Mouse (Mus musculus) CH12.LX (cell line): Measurements from ENCODE around the gene Rtn3. TPM values are rescaled to one million over a fixed set of nuclear protein-coding genes. Genes with fewer than 3 reads are reported as not detected.

Experiments used
- DNase-seq: peaks from one replicate; pipeline ENCODE4 v3.0.0-alpha.2; 2013; ENCODE audit errors: extremely low read depth
- H3K27ac ChIP-seq: 2 replicates; pipeline ENCODE4 v1.5.1; 2012; ENCODE audit warnings: low read depth, mild to moderate bottlenecking, control low read depth, moderate library complexity; ENCODE audit not compliant: insufficient read depth
- H3K27me3 ChIP-seq: replicated peaks from 2 replicates; pipeline ENCODE3; 2012; ENCODE audit warnings: inconsistent platforms
- H3K36me3 ChIP-seq, 2 experiments: replicated peaks in 1 of 2; 2 replicates each; pipeline versions ENCODE3 to v1.6.1; 2012; ENCODE audit warnings: inconsistent platforms in 1 of 2, low read length in 1 of 2, mild to moderate bottlenecking in 1 of 2, mixed read lengths in 1 of 2, moderate library complexity in 1 of 2; ENCODE audit not compliant: control insufficient read depth in 1 of 2, insufficient read depth in 1 of 2
- H3K4me1 ChIP-seq, 2 experiments: 2 replicates each; pipeline ENCODE4 v1.6.1; 2012; ENCODE audit warnings: inconsistent platforms in 1 of 2, moderate library complexity in 1 of 2; ENCODE audit not compliant: insufficient read depth in 2 of 2, control insufficient read depth in 1 of 2
- H3K4me2 ChIP-seq: 2 replicates; pipeline ENCODE4 v1.6.1; 2012; ENCODE audit warnings: low read depth, mild to moderate bottlenecking, control low read depth; ENCODE audit not compliant: poor library complexity, insufficient read depth, severe bottlenecking
- H3K4me3 ChIP-seq, 3 experiments: fragments of 150-350 bp in 1 of 3; sonication (generic) in 1 of 3; replicated peaks in 1 of 3; 2 replicates each; pipeline versions ENCODE3 to v1.5.1; 2011 to 2012; ENCODE audit warnings: low read depth in 2 of 3, low read length in 2 of 3, mild to moderate bottlenecking in 2 of 3, moderate library complexity in 2 of 3, control low read depth in 1 of 3, improper control_type of control experiment in 1 of 3, inconsistent platforms in 1 of 3, mixed read lengths in 1 of 3; ENCODE audit not compliant: poor library complexity in 1 of 3
- H3K79me2 ChIP-seq: replicated peaks from 2 replicates; pipeline ENCODE4 v1.6.1; 2012; ENCODE audit warnings: mild to moderate bottlenecking, moderate library complexity; ENCODE audit not compliant: control insufficient read depth, poor library complexity, insufficient read depth, severe bottlenecking; ENCODE audit errors: extremely low read depth
- H3K9ac ChIP-seq: 2 replicates; pipeline ENCODE4 v1.6.1; 2012; ENCODE audit warnings: low read depth, mild to moderate bottlenecking, control low read depth, moderate library complexity; ENCODE audit not compliant: insufficient read depth
- H3K9me3 ChIP-seq: replicated peaks from 2 replicates; pipeline ENCODE3; 2012; ENCODE audit warnings: low read length, inconsistent platforms, mixed read lengths
- BHLHE40 ChIP-seq: IDR thresholded peaks from 2 replicates; pipeline ENCODE4 v1.6.1; 2011; ENCODE audit warnings: mild to moderate bottlenecking, low read depth, low read length, improper control_type of control experiment
- CHD2 ChIP-seq: IDR thresholded peaks from 2 replicates; pipeline ENCODE4 v1.6.1; 2011; ENCODE audit warnings: low read length, improper control_type of control experiment
- CTCF ChIP-seq, 2 experiments: IDR thresholded peaks in 1 of 2; conservative IDR thresholded peaks in 1 of 2; 2 replicates each; pipeline ENCODE4 v1.5.1; 2011 to 2012; ENCODE audit warnings: low read depth in 2 of 2, low read length in 2 of 2, improper control_type of control experiment in 1 of 2, inconsistent platforms in 1 of 2, mild to moderate bottlenecking in 1 of 2, moderate library complexity in 1 of 2
- ETS1 ChIP-seq: conservative IDR thresholded peaks from 2 replicates; pipeline ENCODE4 v1.6.1; 2012; ENCODE audit warnings: low read depth, mild to moderate bottlenecking, inconsistent platforms, low read length, improper control_type of control experiment, moderate library complexity
- HCFC1 ChIP-seq: IDR thresholded peaks from 2 replicates; pipeline ENCODE4 v1.6.1; 2012; ENCODE audit warnings: low read depth, mild to moderate bottlenecking, inconsistent platforms, low read length, improper control_type of control experiment
- IRF4 ChIP-seq: IDR thresholded peaks from 2 replicates; pipeline ENCODE4 v1.6.1; 2014; ENCODE audit warnings: low read depth, mild to moderate bottlenecking, inconsistent platforms, low read length, improper control_type of control experiment
- JUN ChIP-seq: IDR thresholded peaks from 2 replicates; pipeline ENCODE4 v1.6.1; 2011; ENCODE audit warnings: low read depth, mild to moderate bottlenecking, low read length, improper control_type of control experiment, moderate library complexity; ENCODE audit not compliant: insufficient read depth
- MAFK ChIP-seq: IDR thresholded peaks from 2 replicates; pipeline ENCODE4 v1.6.1; 2011; ENCODE audit warnings: low read length, improper control_type of control experiment; ENCODE audit not compliant: insufficient replicate concordance
- MAZ ChIP-seq: IDR thresholded peaks from 2 replicates; pipeline ENCODE4 v1.6.1; 2012; ENCODE audit warnings: low read depth, mild to moderate bottlenecking, inconsistent platforms, low read length, improper control_type of control experiment, moderate library complexity
- MYC ChIP-seq: IDR thresholded peaks from 2 replicates; pipeline ENCODE4 v1.6.1; 2011; ENCODE audit warnings: low read depth, mild to moderate bottlenecking, improper control_type of control experiment, low read length
- PAX5 ChIP-seq: IDR thresholded peaks from 2 replicates; pipeline ENCODE4 v1.6.1; 2012; ENCODE audit warnings: low read length, inconsistent platforms, mixed read lengths
- POLR2A ChIP-seq: IDR thresholded peaks from 2 replicates; pipeline ENCODE4 v1.6.1; 2011; ENCODE audit warnings: low read depth, mild to moderate bottlenecking, improper control_type of control experiment, low read length
- POLR2AphosphoS2 ChIP-seq: IDR thresholded peaks from 2 replicates; pipeline ENCODE4 v1.6.1; 2011; ENCODE audit warnings: low read depth, low read length, improper control_type of control experiment
- RAD21 ChIP-seq: IDR thresholded peaks from 2 replicates; pipeline ENCODE4 v1.6.1; 2011; ENCODE audit warnings: low read depth, mild to moderate bottlenecking, low read length, improper control_type of control experiment, moderate library complexity
- SMC3 ChIP-seq: IDR thresholded peaks from 2 replicates; pipeline ENCODE4 v1.6.1; 2011; ENCODE audit warnings: low read depth, low read length, improper control_type of control experiment
- TBP ChIP-seq: conservative IDR thresholded peaks from 2 replicates; pipeline ENCODE4 v1.6.1; 2011; ENCODE audit warnings: low read depth, low read length, improper control_type of control experiment
- TCF12 ChIP-seq: IDR thresholded peaks from 2 replicates; pipeline ENCODE4 v1.6.1; 2014; ENCODE audit warnings: low read depth, mild to moderate bottlenecking, inconsistent platforms, low read length, improper control_type of control experiment
- ZC3H11A ChIP-seq: IDR thresholded peaks from 2 replicates; pipeline ENCODE4 v1.6.1; 2012; ENCODE audit warnings: low read depth, mild to moderate bottlenecking, inconsistent platforms, low read length, improper control_type of control experiment
- ZNF384 ChIP-seq: IDR thresholded peaks from 2 replicates; pipeline ENCODE4 v1.6.1; 2012; ENCODE audit warnings: low read depth, low read length, improper control_type of control experiment, inconsistent platforms
- dilution Hi-C: fragments of 300-500 bp; cut with MboI; formaldehyde crosslinking; loops from 2 replicates; pipeline ENCODE4 v1.14.3; 2020; ENCODE audit warnings: low sequenced_read_pairs; ENCODE audit not compliant: extremely low pct_unique_long_range_greater_than_20kb, extremely low pct_ligation_motif_present
- in situ Hi-C: fragments of 300-500 bp; cut with MboI; formaldehyde crosslinking; loops from 3 replicates; pipeline ENCODE4 v1.14.3; 2019; ENCODE audit warnings: low sequenced_read_pairs, low pct_ligation_motif_present, low pct_unique_long_range_greater_than_20kb, mixed read lengths
- polyA plus RNA-seq: library from polyadenylated mRNA; unstranded; fragments of >175 nt; gene quantifications from 2 replicates; pipeline ENCODE4 v1.2.1, GENCODE M21; 2012; ENCODE audit warnings: low read depth; ENCODE audit not compliant: insufficient read length
- total RNA-seq, 2 experiments: library from RNA; depleted of rRNA; stranded (reverse); fragments of 300-350 nt in 1 of 2; fragments of >200 nt in 1 of 2; gene quantifications; 2 replicates each; pipeline ENCODE4 v1.2.3; 2012 to 2014

The Rtn3 gene
- total and polyA plus RNA-seq, 3 experiments, result 32.7 to 102 (median 39.1) TPM

DNA sequence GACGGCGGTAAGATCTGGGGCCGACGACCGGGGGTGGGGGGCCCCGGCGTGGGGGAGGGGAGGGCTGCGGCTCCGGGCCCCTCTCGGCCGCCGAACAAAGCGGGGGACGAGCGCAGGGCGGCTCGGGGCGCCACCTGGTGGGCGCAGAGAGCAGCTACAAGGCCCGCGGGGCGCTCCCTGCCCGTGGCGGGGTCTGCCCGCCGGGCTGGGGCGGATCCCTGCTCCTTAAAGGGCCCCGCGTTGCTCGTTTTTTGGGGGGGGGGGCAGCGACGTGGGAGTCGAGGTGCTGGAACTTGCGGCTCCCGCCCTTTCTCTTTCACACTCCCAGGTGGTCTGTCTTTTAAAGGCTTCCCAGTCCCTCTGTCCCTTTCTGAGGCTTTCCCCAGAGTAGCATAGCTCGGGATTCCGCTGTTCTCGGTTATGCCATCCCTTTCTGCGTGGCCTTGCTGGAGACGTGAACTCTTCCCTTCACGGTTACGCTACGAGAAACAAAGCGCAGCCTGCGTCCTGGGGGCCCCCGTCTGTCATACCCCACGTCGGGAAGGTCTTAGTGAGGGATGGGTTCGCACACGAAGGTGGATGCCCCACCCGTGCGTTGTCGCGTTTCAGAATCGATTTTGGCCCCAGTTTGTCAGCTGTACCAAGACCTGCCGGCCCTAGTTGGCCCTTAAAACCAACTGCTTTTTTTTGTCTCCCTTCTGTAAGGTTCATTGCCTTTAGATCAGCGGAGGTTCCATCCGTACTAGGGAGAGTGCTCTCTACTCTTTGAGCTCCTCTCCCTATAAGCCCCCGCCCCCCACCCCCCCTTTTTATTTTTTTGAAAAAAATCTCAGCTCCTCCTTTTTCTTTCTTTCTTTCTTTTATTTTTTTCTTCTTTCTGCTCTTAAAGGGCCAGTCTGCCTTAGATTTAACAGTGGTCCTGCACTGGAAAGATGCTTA is 64.9 kb downstream of the Rtn3 start:
- in situ Hi-C loops (loop anchor here (10.0 to 25.0 kb wide), 2 partner anchors 173 to 356 kb away; partner anchors contain the start of genes Macrod1 and Naa40), dilution Hi-C loops (no loop called here)
- peak; percentile 59; the same call in 1 of the 2 replicates for TF ChIP-seq ZNF384
- peak; percentile 30; the same call in 1 of the 2 replicates for TF ChIP-seq MAZ
- TF ChIP-seq CTCF (conservative IDR thresholded peaks at IDR 0.05 in 1 of 2, IDR thresholded peaks at IDR 0.05 in 1 of 2; ENCODE audit: low read depth in 2 of 2, low read length in 2 of 2), result peak in 1 of 2 experiments; percentile 74; a peak in 2 of 4 replicates
- 0 out of 2 replicates have a peak, but pooled peaks have one; percentile 14 for TF ChIP-seq IRF4
- TF ChIP-seq MYC, result no peak
- TF ChIP-seq RAD21, result peak; percentile 50
- 0 out of 2 replicates have a peak, but pooled peaks have one; percentile 22 for TF ChIP-seq TCF12
- TF ChIP-seq CHD2, result no peak
- no peak for TF ChIP-seq JUN
- peak; percentile 8; the same call in 1 of the 2 replicates for TF ChIP-seq BHLHE40
- peak; percentile 60 for TF ChIP-seq SMC3
- no peak for TF ChIP-seq TBP
- 0 out of 2 replicates have a peak, but pooled peaks have one; percentile 10 for TF ChIP-seq ZC3H11A

DNA sequence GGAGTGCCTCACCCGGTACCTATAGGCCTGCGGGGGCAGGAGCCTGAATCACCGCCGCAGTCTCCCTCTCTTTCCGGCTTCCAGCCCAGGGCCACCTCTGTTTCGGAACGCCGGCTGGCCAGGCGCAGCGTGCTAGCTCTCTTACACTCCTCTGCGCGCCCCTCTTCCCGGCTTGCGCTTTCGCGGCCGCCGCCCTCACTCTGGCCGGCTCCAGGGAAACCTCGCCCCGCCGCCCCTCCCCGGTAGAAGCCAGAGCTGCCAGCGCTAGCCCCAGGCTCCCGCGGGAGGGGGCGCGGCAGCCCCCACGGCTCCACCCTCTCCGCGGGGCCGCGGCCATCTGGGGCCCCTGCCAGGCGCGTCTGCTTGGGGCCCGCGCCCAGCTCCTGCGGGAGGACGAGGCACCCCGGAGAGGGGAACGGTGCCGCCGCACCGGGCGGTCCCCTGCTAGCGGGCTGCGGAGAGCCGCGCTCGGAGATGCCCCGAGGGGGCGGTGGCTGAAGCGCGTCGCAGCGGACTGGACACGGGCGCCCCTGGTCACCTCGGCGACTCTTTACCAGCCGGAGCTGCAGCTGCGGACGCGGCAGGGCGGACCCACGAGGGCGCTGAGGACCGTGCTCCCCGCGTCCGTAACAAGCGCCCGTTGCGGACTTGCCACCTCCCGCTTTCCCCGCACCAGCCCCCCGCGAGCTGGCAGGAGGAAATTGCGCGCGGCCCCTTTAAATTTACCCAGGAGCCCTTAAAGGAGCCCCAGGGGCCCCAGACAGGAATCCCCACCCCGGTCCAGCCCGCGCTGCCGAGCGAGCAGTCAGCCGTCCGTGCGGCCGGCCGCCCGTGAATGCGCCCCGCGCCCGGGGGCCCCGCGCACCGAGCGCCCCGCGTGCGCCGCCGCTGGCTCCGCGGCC is 66.0 kb downstream of the Rtn3 start, which contains the start of gene 2700081O15Rik:
Gene 2700081O15Rik (plus strand): TSS at position 792 of the 902 bp plus-strand sequence.
- Histone ChIP-seq H3K79me2 (peaks cover 13% of the 10 kb centered on the region), H3K4me1 (peaks cover 11 to 39% of the 10 kb centered on the region in 2 experiments), H3K9me3 (peaks cover 9% of the 10 kb centered on the region), H3K4me3 (peak within 1 kb of the TSS; percentile 77 to 96 (median 79)), H3K27me3 (peaks cover 23% of the 10 kb centered on the region), H3K4me2 (peak within 1 kb of the TSS; percentile 92), H3K27ac (no peak within 1 kb of the TSS), H3K36me3 (peaks cover 9% of the 10 kb centered on the region in 2 experiments), H3K9ac (peak within 1 kb of the TSS; percentile 78)
- TF ChIP-seq HCFC1 (peak; percentile 69), PAX5 (no peak), ETS1 (no peak), POLR2A (peak; percentile 44; the same call in 1 of the 2 replicates), POLR2AphosphoS2 (no peak), MAFK (no peak), CTCF (conservative IDR thresholded peaks at IDR 0.05 in 1 of 2, IDR thresholded peaks at IDR 0.05 in 1 of 2; ENCODE audit: low read depth in 2 of 2, low read length in 2 of 2) (no peak), TCF12 (0 out of 2 replicates have a peak, but pooled peaks have one; percentile 13)
- peak; percentile 49 for DNase-seq
- in situ Hi-C loops, result loop anchor here (10.0 to 25.0 kb wide), 2 partner anchors 172 to 355 kb away; partner anchors contain the start of genes Macrod1 and Naa40
- dilution Hi-C loops, result no loop called here

More for the DNA sequence above, 64.9 kb downstream of the Rtn3 start:
- Histone ChIP-seq H3K4me3 (peak overlapping the region; percentile 77 to 96 (median 79)), H3K36me3 (peaks cover 20% of the 10 kb centered on the region in 2 experiments), H3K9me3 (peaks cover 18% of the 10 kb centered on the region), H3K27ac (no peak overlapping the region), H3K79me2 (peaks cover 13% of the 10 kb centered on the region), H3K4me1 (peaks cover 11 to 48% of the 10 kb centered on the region in 2 experiments), H3K27me3 (peaks cover 23% of the 10 kb centered on the region), H3K4me2 (peak overlapping the region; percentile 92), H3K9ac (peak overlapping the region; percentile 78)
- DNase-seq, result peak; percentile 49
